Mouse (Mus musculus) lung, postnatal 10 days (tissue): ENCODE measurements around the gene Clps.
A peak's percentile ranks its signal among the peaks of the same experiment; 100 is the strongest.
"Not testable (repeated sequence)": the region's sequence is repeated elsewhere in the genome, so short reads cannot be mapped to it uniquely, and the experiment has no call there.

ENCODE experiments used
- DNase-seq: peaks from one replicate; pipeline ENCODE4 v3.0.0; 2021

Clps gene

GRCm38 (mm10) chr17:28560598-28560997 is at the start of gene Clps:
TSS of gene Clps (minus strand) at chr17:28560766.
- DNase-seq = no peak

GRCm38 (mm10) chr17:28609543-28609942 is 49.0 kb upstream of the Clps start:
- no peak for DNase-seq

GRCm38 (mm10) chr17:28601557-28602250 is 41.1 kb upstream of the Clps start:
- DNase-seq = no peak

- DNase-seq = no peak
These were observed 40.2 kb upstream of the Clps start for GRCm38 (mm10) chr17:28600780-28601179.

GRCm38 (mm10) chr17:28593965-28594364 is 33.4 kb upstream of the Clps start:
- DNase-seq = no peak

GRCm38 (mm10) chr17:28592998-28593397 is 32.4 kb upstream of the Clps start:
- DNase-seq = peak; percentile 82

GRCm38 (mm10) chr17:28591476-28591875 is 30.9 kb upstream of the Clps start:
- no peak for DNase-seq

GRCm38 (mm10) chr17:28590596-28590995 is 30.0 kb upstream of the Clps start:
- DNase-seq = no peak

GRCm38 (mm10) chr17:28588591-28588990 is 28.0 kb upstream of the Clps start:
- no peak for DNase-seq

- DNase-seq = peak; percentile 39
These were observed 25.9 kb upstream of the Clps start for GRCm38 (mm10) chr17:28586509-28586908.

- DNase-seq = no peak
These were observed 20.5 kb upstream of the Clps start for GRCm38 (mm10) chr17:28581056-28581455.

- peak; percentile 76 for DNase-seq
These were observed 19.8 kb upstream of the Clps start for GRCm38 (mm10) chr17:28580396-28580795.

- peak; percentile 55 for DNase-seq
These were observed 14.9 kb upstream of the Clps start, which contains the start of gene Lhfpl5 for GRCm38 (mm10) chr17:28575244-28576125. TSS of gene Lhfpl5 (plus strand) at chr17:28575641.

GRCm38 (mm10) chr17:28572941-28573340 is 12.4 kb upstream of the Clps start:
- no peak for DNase-seq

GRCm38 (mm10) chr17:28572521-28572920 is 12.0 kb upstream of the Clps start:
- DNase-seq = no peak

GRCm38 (mm10) chr17:28571868-28572267 is 11.3 kb upstream of the Clps start:
- no peak for DNase-seq

- DNase-seq = no peak
These were observed 7.0 kb upstream of the Clps start for GRCm38 (mm10) chr17:28567541-28567940.

GRCm38 (mm10) chr17:28565181-28565580 is 4.6 kb upstream of the Clps start:
- DNase-seq = no peak

GRCm38 (mm10) chr17:28561613-28562012 is 1.0 kb upstream of the Clps start:
- no peak for DNase-seq

- no peak for DNase-seq
These were observed 2.8 kb downstream of the Clps start for GRCm38 (mm10) chr17:28557772-28558171.

- DNase-seq = no peak
These were observed 3.8 kb downstream of the Clps start for GRCm38 (mm10) chr17:28556635-28557396.

GRCm38 (mm10) chr17:28554021-28554420 is 6.5 kb downstream of the Clps start:
- DNase-seq = not testable (repeated sequence)
